Mouse (Mus musculus): Measurements from ENCODE around the gene Ino80d. TPM values are rescaled to one million over a fixed set of nuclear protein-coding genes. Genes with fewer than 3 reads are reported as not detected.

Gene Ino80d
- polyA plus RNA-seq, 1 experiment from 2014 or later = 10.3 TPM

GRCm38 (mm10) chr1:63057318-63057717 lies 57.1 kb downstream of the Ino80d start:
- no peak overlapping the region for H3K9ac ChIP-seq (replicated peaks; ENCODE audit: low read length)
- DNase-seq (no peak), ATAC-seq (ENCODE audit: low FRiP score, low TSS enrichment) (no peak)
- H3K27ac ChIP-seq (replicated peaks; ENCODE audit: low read depth, low read length) = no peak overlapping the region
- H3K27me3 ChIP-seq (ENCODE audit: control insufficient read depth, insufficient read depth, low read length) = no peaks in the 10 kb centered on the region
- H3K36me3 ChIP-seq (ENCODE audit: control insufficient read depth, insufficient read depth, low read length) = peaks cover 54% of the 10 kb centered on the region
- no peaks in the 10 kb centered on the region for H3K4me1 ChIP-seq (ENCODE audit: control insufficient read depth, insufficient read depth, low read length)
- 81% methylated on average over 3 of the region's 3 CpGs for WGBS
- no peak overlapping the region for H3K4me3 ChIP-seq (replicated peaks; ENCODE audit: low read depth, low read length)
- no peaks in the 10 kb centered on the region for H3K9me3 ChIP-seq (ENCODE audit: control insufficient read depth, low read length)
- H3K4me2 ChIP-seq (ENCODE audit: low read length) = no peak overlapping the region

GRCm38 (mm10) chr1:63055386-63055785 lies 59.1 kb downstream of the Ino80d start:
- peak; percentile 14 for DNase-seq
- WGBS = 55% methylated on average over 3 of the region's 3 CpGs
- Histone ChIP-seq H3K4me1 (ENCODE audit: control insufficient read depth, insufficient read depth, low read length) (no peaks in the 10 kb centered on the region), H3K27me3 (ENCODE audit: control insufficient read depth, insufficient read depth, low read length) (no peaks in the 10 kb centered on the region), H3K4me2 (ENCODE audit: low read length) (no peak overlapping the region), H3K36me3 (ENCODE audit: control insufficient read depth, insufficient read depth, low read length) (peaks cover 40% of the 10 kb centered on the region), H3K4me3 (replicated peaks; ENCODE audit: low read depth, low read length) (no peak overlapping the region), H3K9ac (replicated peaks; ENCODE audit: low read length) (no peak overlapping the region), H3K9me3 (ENCODE audit: control insufficient read depth, low read length) (no peaks in the 10 kb centered on the region), H3K27ac (replicated peaks; ENCODE audit: low read depth, low read length) (0 out of 2 replicates have a peak overlapping the region, but pooled peaks have one; percentile 10)
- no peak for ATAC-seq (ENCODE audit: low FRiP score, low TSS enrichment)

- no peak for ATAC-seq (ENCODE audit: low FRiP score, low TSS enrichment)
- H3K9ac ChIP-seq (replicated peaks; ENCODE audit: low read length) = no peak overlapping the region
- no peak for DNase-seq
- no peak overlapping the region for H3K4me3 ChIP-seq (replicated peaks; ENCODE audit: low read depth, low read length)
- WGBS = 90% methylated on average over 8 of the region's 8 CpGs
- H3K9me3 ChIP-seq (ENCODE audit: control insufficient read depth, low read length) = no peaks in the 10 kb centered on the region
- H3K4me1 ChIP-seq (ENCODE audit: control insufficient read depth, insufficient read depth, low read length) = no peaks in the 10 kb centered on the region
- peaks cover 3% of the 10 kb centered on the region; the same call in 1 of the 2 replicates for H3K36me3 ChIP-seq (ENCODE audit: control insufficient read depth, insufficient read depth, low read length)
- H3K27me3 ChIP-seq (ENCODE audit: control insufficient read depth, insufficient read depth, low read length) = no peaks in the 10 kb centered on the region
- no peak overlapping the region for H3K27ac ChIP-seq (replicated peaks; ENCODE audit: low read depth, low read length)
- no peak overlapping the region for H3K4me2 ChIP-seq (ENCODE audit: low read length)
Measured at GRCm38 (mm10) chr1:63050866-63051265, 63.6 kb downstream of the Ino80d start.

DNA sequence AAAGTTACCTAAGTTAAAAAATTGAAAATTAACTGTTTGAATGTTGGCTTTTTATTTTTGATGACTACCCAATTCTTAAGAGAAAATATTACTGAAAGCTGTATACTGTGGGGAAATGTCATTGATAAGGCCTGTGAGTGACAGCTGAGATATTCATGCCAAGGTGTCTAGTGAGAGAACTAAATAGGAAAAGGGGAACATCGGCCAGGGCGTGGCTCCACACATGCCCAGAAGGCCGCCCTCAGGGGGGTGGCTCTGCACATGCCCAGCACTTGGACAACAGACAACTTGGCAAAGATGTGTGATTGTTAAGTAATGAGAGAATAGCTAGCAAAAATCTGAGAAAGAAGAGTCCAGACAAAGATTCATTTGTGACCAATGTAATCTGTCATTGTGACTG lies 64.5 kb downstream of the Ino80d start:
- no peak for DNase-seq
- no peak for ATAC-seq (ENCODE audit: low FRiP score, low TSS enrichment)

DNA sequence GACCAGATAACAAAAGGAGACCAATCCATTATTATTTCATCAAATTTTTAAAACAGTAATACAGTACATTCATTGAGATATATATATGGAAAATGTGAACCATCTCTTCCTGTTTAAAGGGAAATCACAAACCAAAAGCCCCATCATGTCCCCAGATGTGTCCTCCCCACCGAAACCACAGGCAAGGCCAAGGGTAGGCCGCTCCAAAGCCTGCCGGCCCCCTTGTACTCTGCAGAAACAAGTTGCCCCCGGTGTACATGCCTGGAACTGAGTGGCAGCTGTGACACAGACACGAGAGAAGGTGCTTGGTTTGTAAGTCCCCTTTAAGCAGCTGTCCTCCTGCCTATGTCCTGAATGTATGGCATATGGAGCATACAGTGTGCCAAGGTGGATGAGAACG lies 66.5 kb downstream of the Ino80d start:
- no peak for DNase-seq

More for the DNA sequence above, 64.5 kb downstream of the Ino80d start:
- Histone ChIP-seq H3K4me1 (ENCODE audit: control insufficient read depth, insufficient read depth, low read length) (no peaks in the 10 kb centered on the region), H3K27ac (replicated peaks; ENCODE audit: low read depth, low read length) (no peak overlapping the region), H3K27me3 (ENCODE audit: control insufficient read depth, insufficient read depth, low read length) (no peaks in the 10 kb centered on the region), H3K9ac (replicated peaks; ENCODE audit: low read length) (no peak overlapping the region), H3K9me3 (ENCODE audit: control insufficient read depth, low read length) (no peaks in the 10 kb centered on the region), H3K4me3 (replicated peaks; ENCODE audit: low read depth, low read length) (no peak overlapping the region), H3K36me3 (ENCODE audit: control insufficient read depth, insufficient read depth, low read length) (peaks cover 3% of the 10 kb centered on the region; the same call in 1 of the 2 replicates), H3K4me2 (ENCODE audit: low read length) (no peak overlapping the region)
- WGBS = 89% methylated on average over 3 of the region's 3 CpGs

GRCm38 (mm10) chr1:63032929-63033328 lies 81.5 kb downstream of the Ino80d start:
- ATAC-seq (ENCODE audit: low FRiP score, low TSS enrichment) (no peak), DNase-seq (no peak)
- H3K4me1 ChIP-seq (ENCODE audit: control insufficient read depth, insufficient read depth, low read length) = no peaks in the 10 kb centered on the region
- H3K4me2 ChIP-seq (ENCODE audit: low read length) = no peak overlapping the region
- 89% methylated on average over 3 of the region's 3 CpGs for WGBS
- no peaks in the 10 kb centered on the region for H3K36me3 ChIP-seq (ENCODE audit: control insufficient read depth, insufficient read depth, low read length)
- no peaks in the 10 kb centered on the region for H3K9me3 ChIP-seq (ENCODE audit: control insufficient read depth, low read length)
- no peak overlapping the region for H3K4me3 ChIP-seq (replicated peaks; ENCODE audit: low read depth, low read length)
- no peak overlapping the region for H3K9ac ChIP-seq (replicated peaks; ENCODE audit: low read length)
- H3K27me3 ChIP-seq (ENCODE audit: control insufficient read depth, insufficient read depth, low read length) = no peaks in the 10 kb centered on the region
- H3K27ac ChIP-seq (replicated peaks; ENCODE audit: low read depth, low read length) = no peak overlapping the region

More for the DNA sequence above, 66.5 kb downstream of the Ino80d start:
- no peak for ATAC-seq (ENCODE audit: low FRiP score, low TSS enrichment)
- 91% methylated on average over 6 of the region's 6 CpGs for WGBS
- H3K9ac ChIP-seq (replicated peaks; ENCODE audit: low read length) = no peak overlapping the region
- no peak overlapping the region for H3K4me2 ChIP-seq (ENCODE audit: low read length)
- peaks cover 3% of the 10 kb centered on the region; the same call in 1 of the 2 replicates for H3K36me3 ChIP-seq (ENCODE audit: control insufficient read depth, insufficient read depth, low read length)
- H3K27ac ChIP-seq (replicated peaks; ENCODE audit: low read depth, low read length) = no peak overlapping the region
- no peaks in the 10 kb centered on the region for H3K27me3 ChIP-seq (ENCODE audit: control insufficient read depth, insufficient read depth, low read length)
- H3K9me3 ChIP-seq (ENCODE audit: control insufficient read depth, low read length) = no peaks in the 10 kb centered on the region
- no peaks in the 10 kb centered on the region for H3K4me1 ChIP-seq (ENCODE audit: control insufficient read depth, insufficient read depth, low read length)
- no peak overlapping the region for H3K4me3 ChIP-seq (replicated peaks; ENCODE audit: low read depth, low read length)

DNA sequence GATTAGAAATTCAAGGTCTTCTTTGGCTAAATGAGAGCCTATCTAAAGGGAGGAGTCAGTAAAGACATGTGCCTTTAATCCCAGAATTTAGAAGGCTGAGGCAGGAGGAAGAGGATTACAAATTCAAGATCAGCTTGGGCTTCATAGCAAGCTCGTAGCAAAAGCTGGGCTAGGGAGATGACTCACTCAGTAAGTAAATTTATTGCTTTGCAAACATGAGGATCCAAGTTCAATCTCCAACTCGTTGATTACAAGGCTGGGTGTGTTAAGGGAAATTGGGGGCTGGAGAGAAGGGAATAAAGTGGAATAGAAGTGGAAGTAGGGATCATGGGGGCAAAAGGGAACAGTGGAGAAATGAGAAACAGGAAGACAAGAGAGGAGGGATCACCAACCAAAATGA lies 94.6 kb downstream of the Ino80d start:
- H3K4me2 ChIP-seq (ENCODE audit: low read length) = no peak overlapping the region
- H3K4me3 ChIP-seq (replicated peaks; ENCODE audit: low read depth, low read length) = no peak overlapping the region
- H3K4me1 ChIP-seq (ENCODE audit: control insufficient read depth, insufficient read depth, low read length) = no peaks in the 10 kb centered on the region
- WGBS = 63% methylated on average over 2 of the region's 2 CpGs
- no peak overlapping the region for H3K27ac ChIP-seq (replicated peaks; ENCODE audit: low read depth, low read length)
- no peaks in the 10 kb centered on the region for H3K27me3 ChIP-seq (ENCODE audit: control insufficient read depth, insufficient read depth, low read length)
- no peaks in the 10 kb centered on the region for H3K36me3 ChIP-seq (ENCODE audit: control insufficient read depth, insufficient read depth, low read length)
- no peak overlapping the region for H3K9ac ChIP-seq (replicated peaks; ENCODE audit: low read length)
- no peaks in the 10 kb centered on the region for H3K9me3 ChIP-seq (ENCODE audit: control insufficient read depth, low read length)
- DNase-seq = no peak
- ATAC-seq (ENCODE audit: low FRiP score, low TSS enrichment) = no peak

DNA sequence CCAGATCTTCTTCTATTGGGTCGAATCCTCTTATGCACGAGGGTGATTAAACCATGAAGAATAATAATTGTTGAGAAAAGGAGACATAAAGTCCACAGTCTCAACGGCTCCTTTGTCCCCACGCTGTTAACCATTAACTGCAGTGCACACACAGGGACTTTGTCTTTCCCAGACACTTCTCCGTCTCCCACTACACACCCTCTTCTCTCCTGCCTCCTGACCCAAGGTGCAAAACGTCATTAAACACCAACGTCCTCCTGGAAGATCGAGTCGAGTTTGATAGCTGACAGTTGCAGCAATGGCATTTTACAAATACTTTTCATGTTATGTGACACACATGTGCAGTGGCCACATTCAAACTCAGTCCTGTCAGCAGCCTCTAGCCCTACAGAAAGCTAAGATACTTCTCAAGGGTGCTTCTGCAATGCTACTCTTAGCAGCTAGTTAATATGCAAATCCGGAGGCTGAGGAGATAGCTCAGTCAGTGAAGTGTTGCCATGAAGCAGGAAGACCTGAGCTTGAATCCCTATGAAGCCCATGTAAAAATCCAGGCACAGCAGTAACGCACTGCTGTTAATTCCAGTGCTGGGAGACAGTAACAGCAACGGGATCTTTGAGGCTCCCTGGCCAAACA lies 109.3 kb downstream of the Ino80d start:
- H3K9me3 ChIP-seq (ENCODE audit: control insufficient read depth, low read length) = no peaks in the 10 kb centered on the region
- H3K27ac ChIP-seq (replicated peaks; ENCODE audit: low read depth, low read length) = no peak overlapping the region
- H3K4me3 ChIP-seq (replicated peaks; ENCODE audit: low read depth, low read length) = no peak overlapping the region
- H3K9ac ChIP-seq (replicated peaks; ENCODE audit: low read length) = no peak overlapping the region
- H3K27me3 ChIP-seq (ENCODE audit: control insufficient read depth, insufficient read depth, low read length) = no peaks in the 10 kb centered on the region
- DNase-seq (no peak), ATAC-seq (ENCODE audit: low FRiP score, low TSS enrichment) (no peak)
- H3K4me1 ChIP-seq (ENCODE audit: control insufficient read depth, insufficient read depth, low read length) = no peaks in the 10 kb centered on the region
- H3K36me3 ChIP-seq (ENCODE audit: control insufficient read depth, insufficient read depth, low read length) = no peaks in the 10 kb centered on the region
- 51% methylated on average over 12 of the region's 12 CpGs for WGBS
- H3K4me2 ChIP-seq (ENCODE audit: low read length) = no peak overlapping the region

GRCm38 (mm10) chr1:63001874-63002273 lies 112.6 kb downstream of the Ino80d start:
- Histone ChIP-seq H3K4me1 (ENCODE audit: control insufficient read depth, insufficient read depth, low read length) (no peaks in the 10 kb centered on the region), H3K4me2 (ENCODE audit: low read length) (no peak overlapping the region), H3K9ac (replicated peaks; ENCODE audit: low read length) (no peak overlapping the region), H3K27me3 (ENCODE audit: control insufficient read depth, insufficient read depth, low read length) (no peaks in the 10 kb centered on the region), H3K27ac (replicated peaks; ENCODE audit: low read depth, low read length) (no peak overlapping the region), H3K4me3 (replicated peaks; ENCODE audit: low read depth, low read length) (no peak overlapping the region), H3K36me3 (ENCODE audit: control insufficient read depth, insufficient read depth, low read length) (no peaks in the 10 kb centered on the region), H3K9me3 (ENCODE audit: control insufficient read depth, low read length) (no peaks in the 10 kb centered on the region)
- ATAC-seq (ENCODE audit: low FRiP score, low TSS enrichment) (no peak), DNase-seq (peak; percentile 21)
- 57% methylated on average over 3 of the region's 3 CpGs for WGBS
